Mouse (Mus musculus) hindbrain, embryonic 14.5 days (tissue): ENCODE data around the gene Sec23b. TPM values are rescaled to one million over a fixed set of nuclear protein-coding genes. Genes with fewer than 3 reads are reported as not detected.

Experiments used
- ATAC-seq: fragments of 200-750 bp; cut with Nextera tagmentation; 2 replicates; pipeline ENCODE4 v1.8.0; 2017; ENCODE audit warnings: moderate number of reproducible peaks, mild to moderate bottlenecking, moderate TSS enrichment, moderate library complexity; ENCODE audit not compliant: low FRiP score
- DNase-seq: peaks from one replicate; pipeline ENCODE4 v3.0.0-alpha.2; 2015; ENCODE audit warnings: low spot score
- H3K27ac ChIP-seq: fragments of 300-500 bp; sonication (generic); 2 replicates; pipeline ENCODE4 v1.5.1; 2014; ENCODE audit warnings: mild to moderate bottlenecking, moderate library complexity
- H3K27me3 ChIP-seq: fragments of 300-500 bp; sonication (generic); 2 replicates; pipeline ENCODE4 v1.6.1; 2014; ENCODE audit warnings: mild to moderate bottlenecking, low read length, mixed read lengths; ENCODE audit not compliant: control insufficient read depth, insufficient read depth
- H3K36me3 ChIP-seq: fragments of 300-500 bp; sonication (generic); replicated peaks from 2 replicates; pipeline ENCODE4 v1.6.1; 2014; ENCODE audit not compliant: control insufficient read depth, insufficient read depth
- H3K4me1 ChIP-seq: fragments of 300-500 bp; sonication (generic); replicated peaks from 2 replicates; pipeline ENCODE4 v1.6.1; 2014; ENCODE audit warnings: antibody characterized with exemption, low read length, mixed read lengths; ENCODE audit not compliant: control insufficient read depth, insufficient read depth
- H3K4me2 ChIP-seq: fragments of 300-500 bp; sonication (generic); replicated peaks from 2 replicates; pipeline ENCODE4 v1.6.1; 2014; ENCODE audit warnings: mild to moderate bottlenecking, moderate library complexity
- H3K4me3 ChIP-seq: fragments of 300-500 bp; sonication (generic); replicated peaks from 2 replicates; pipeline ENCODE4 v1.5.1; 2014; ENCODE audit warnings: mild to moderate bottlenecking, low read length
- H3K9ac ChIP-seq: fragments of 300-500 bp; sonication (generic); 2 replicates; pipeline ENCODE4 v1.6.1; 2014
- H3K9me3 ChIP-seq: fragments of 300-500 bp; sonication (generic); 2 replicates; pipeline ENCODE4 v1.6.1; 2016; ENCODE audit warnings: low read length; ENCODE audit not compliant: control insufficient read depth
- WGBS: fragments of 180-500 bp; shearing (Covaris S2); extraction: QIAGEN DNeasy Blood & Tissue Kit; methylation state at CpG from one replicate; pipeline ENCODE4 v1.1.7; 2014; 5-methylcytosine and 5-hydroxymethylcytosine counted together
- polyA plus RNA-seq: library from polyadenylated mRNA; unstranded; fragments of >200 nt; fragmentation: Nextera tagmentation; extraction: Ambion mirVana; gene quantifications from 2 replicates; pipeline ENCODE4 v1.2.1, GENCODE M21; 2014

The Sec23b gene
- polyA plus RNA-seq, 1 experiment from 2014 or later = 64.3 TPM

DNA sequence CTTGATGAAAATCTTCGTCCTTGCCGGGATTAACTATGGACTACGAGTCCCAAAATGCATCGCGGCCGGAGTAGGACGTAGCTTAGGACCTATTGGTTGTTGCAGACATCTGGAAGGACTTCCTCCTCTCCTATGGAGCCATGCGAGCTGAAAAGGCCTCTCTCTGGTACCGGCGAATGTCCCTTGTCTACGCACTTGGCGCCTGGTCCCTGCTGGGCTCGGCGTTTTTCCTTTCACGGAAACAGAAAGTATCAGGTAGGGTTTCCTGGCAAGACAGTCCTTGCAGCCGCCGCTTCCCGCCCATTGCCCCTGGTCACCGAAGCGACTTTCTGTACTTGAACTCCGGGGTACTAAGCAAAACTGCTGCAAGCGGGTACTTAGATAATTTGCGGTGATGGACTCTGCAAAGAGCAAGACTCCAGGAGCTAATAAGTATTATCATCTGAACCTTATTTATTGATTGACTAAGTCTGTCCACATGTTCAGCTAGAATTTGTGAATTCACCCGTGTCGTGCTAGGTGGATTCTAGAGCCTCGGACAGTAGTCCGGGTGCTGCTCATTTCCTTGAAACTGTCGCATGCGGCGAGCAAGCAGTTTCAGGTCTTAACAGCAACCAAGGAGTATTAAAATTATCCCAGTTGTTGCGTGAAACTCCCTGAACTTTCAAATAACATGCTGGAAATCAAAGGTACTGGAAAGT is 38.1 kb downstream of the Sec23b start, which contains the start of gene Smim26:
Gene Smim26, plus strand, starts transcription at position 104 of the 701 bp plus-strand sequence.
- ATAC-seq = peak; percentile 97
- Histone ChIP-seq H3K27me3 (no peaks in the 10 kb centered on the region), H3K27ac (no peak within 1 kb of the TSS), H3K9me3 (no peaks in the 10 kb centered on the region), H3K4me1 (0 out of 2 replicates have a peak, but pooled peaks cover 3% of the 10 kb centered on the region), H3K4me2 (peak within 1 kb of the TSS; percentile 62), H3K36me3 (peaks cover 11% of the 10 kb centered on the region), H3K4me3 (peak within 1 kb of the TSS; percentile 50), H3K9ac (peak within 1 kb of the TSS; percentile 61)
- DNase-seq = peak; percentile 80
- WGBS = 3% methylated on average over 31 of the region's 31 CpGs

DNA sequence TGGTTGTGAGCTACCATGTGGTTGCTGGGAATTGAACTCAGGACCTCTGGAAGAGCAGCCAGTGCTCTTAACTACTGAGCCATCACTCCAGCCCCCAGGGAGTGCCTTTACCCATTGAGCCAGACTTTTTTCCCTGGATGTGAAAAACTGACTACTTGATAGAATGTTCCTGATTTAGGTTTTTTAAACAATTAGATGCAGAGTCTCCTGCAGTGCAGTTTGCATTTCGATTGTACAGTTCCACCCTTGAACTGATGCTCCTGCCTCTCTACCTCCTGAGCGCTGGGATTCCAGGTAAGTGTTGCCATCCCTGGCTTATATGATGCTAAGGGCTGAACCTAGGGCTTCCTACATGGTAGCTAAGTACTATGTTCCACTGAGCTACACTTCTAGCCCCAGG is 42.0 kb downstream of the Sec23b start:
- Histone ChIP-seq H3K9ac (no peak overlapping the region), H3K9me3 (no peaks in the 10 kb centered on the region), H3K4me2 (no peak overlapping the region), H3K27me3 (no peaks in the 10 kb centered on the region), H3K27ac (no peak overlapping the region), H3K4me1 (0 out of 2 replicates have a peak, but pooled peaks cover 6% of the 10 kb centered on the region), H3K36me3 (no peaks in the 10 kb centered on the region), H3K4me3 (no peak overlapping the region)
- ATAC-seq (no peak), DNase-seq (no peak)
- WGBS = 77% methylated on average over 2 of the region's 2 CpGs

DNA sequence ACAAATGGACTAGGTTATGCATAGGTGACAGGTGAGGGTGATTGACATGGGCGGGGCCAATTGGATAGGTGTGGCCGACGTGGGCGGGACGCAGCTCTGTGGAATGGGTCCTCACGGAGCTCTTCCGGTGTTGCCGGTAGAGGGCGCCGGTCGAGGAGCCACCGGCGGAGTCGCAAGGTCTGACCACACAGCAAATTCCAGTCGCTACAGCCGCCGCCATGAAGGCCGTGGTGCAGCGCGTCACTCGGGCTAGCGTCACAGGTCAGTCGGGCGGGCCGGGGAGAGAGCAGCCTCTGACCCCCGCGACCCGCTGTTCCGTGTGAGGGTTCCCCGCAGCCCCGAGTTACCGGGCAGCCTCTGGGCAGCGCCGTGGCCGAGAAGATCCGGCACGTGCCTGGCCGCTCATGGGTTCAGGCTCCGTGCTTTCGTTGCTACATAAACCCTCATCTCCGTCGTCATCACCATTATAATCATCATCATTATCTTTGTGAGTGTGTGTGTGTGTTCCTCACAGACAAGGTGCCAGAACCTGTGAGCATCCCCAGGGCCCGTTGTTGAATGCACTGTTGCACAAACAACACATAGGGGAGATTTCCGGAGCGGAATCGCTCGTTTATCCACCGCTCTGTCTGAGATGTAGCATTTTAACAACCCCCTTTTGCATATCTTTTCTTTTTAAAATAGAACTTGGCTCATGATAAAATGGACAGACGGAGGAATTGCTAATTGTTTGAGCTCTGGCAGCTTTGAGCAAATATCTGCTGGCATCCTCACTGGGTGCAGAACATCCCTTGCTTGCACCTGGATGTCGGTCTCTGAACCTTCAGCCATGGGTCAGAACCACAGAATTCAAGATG is 44.0 kb downstream of the Sec23b start, which contains the start of gene Dtd1:
Gene Dtd1, plus strand, starts transcription at position 67 of the 857 bp plus-strand sequence.
- H3K36me3 ChIP-seq = no peaks in the 10 kb centered on the region
- H3K4me2 ChIP-seq = peak within 1 kb of the TSS; percentile 57
- ATAC-seq = peak; percentile 91
- H3K27ac ChIP-seq = peak within 1 kb of the TSS; percentile 82
- no peaks in the 10 kb centered on the region for H3K9me3 ChIP-seq
- H3K27me3 ChIP-seq = no peaks in the 10 kb centered on the region
- peak within 1 kb of the TSS; percentile 66 for H3K4me3 ChIP-seq
- peak; percentile 83 for DNase-seq
- WGBS = 2% methylated on average over 50 of the region's 50 CpGs
- peak within 1 kb of the TSS; percentile 92 for H3K9ac ChIP-seq
- 0 out of 2 replicates have a peak, but pooled peaks cover 3% of the 10 kb centered on the region for H3K4me1 ChIP-seq

- Histone ChIP-seq H3K9me3 (no peaks in the 10 kb centered on the region), H3K9ac (no peak overlapping the region), H3K4me2 (no peak overlapping the region), H3K4me1 (0 out of 2 replicates have a peak, but pooled peaks cover 3% of the 10 kb centered on the region), H3K36me3 (0 out of 2 replicates have a peak, but pooled peaks cover 2% of the 10 kb centered on the region), H3K27ac (no peak overlapping the region), H3K27me3 (no peaks in the 10 kb centered on the region), H3K4me3 (no peak overlapping the region)
- 90% methylated on average over 1 of the region's 1 CpGs for WGBS
- DNase-seq (no peak), ATAC-seq (no peak)
Observed at GRCm38 (mm10) chr2:144601576-144601975, 45.5 kb downstream of the Sec23b start.

GRCm38 (mm10) chr2:144613956-144614355 is 57.9 kb downstream of the Sec23b start:
- no peaks in the 10 kb centered on the region for H3K4me1 ChIP-seq
- H3K4me2 ChIP-seq = no peak overlapping the region
- H3K27me3 ChIP-seq = no peaks in the 10 kb centered on the region
- no peak overlapping the region for H3K4me3 ChIP-seq
- H3K9ac ChIP-seq = no peak overlapping the region
- no peaks in the 10 kb centered on the region for H3K36me3 ChIP-seq
- no peak for ATAC-seq
- peaks cover 12% of the 10 kb centered on the region; the same call in 1 of the 2 replicates for H3K9me3 ChIP-seq
- 94% methylated on average over 6 of the region's 6 CpGs for WGBS
- no peak overlapping the region for H3K27ac ChIP-seq
- DNase-seq = no peak

DNA sequence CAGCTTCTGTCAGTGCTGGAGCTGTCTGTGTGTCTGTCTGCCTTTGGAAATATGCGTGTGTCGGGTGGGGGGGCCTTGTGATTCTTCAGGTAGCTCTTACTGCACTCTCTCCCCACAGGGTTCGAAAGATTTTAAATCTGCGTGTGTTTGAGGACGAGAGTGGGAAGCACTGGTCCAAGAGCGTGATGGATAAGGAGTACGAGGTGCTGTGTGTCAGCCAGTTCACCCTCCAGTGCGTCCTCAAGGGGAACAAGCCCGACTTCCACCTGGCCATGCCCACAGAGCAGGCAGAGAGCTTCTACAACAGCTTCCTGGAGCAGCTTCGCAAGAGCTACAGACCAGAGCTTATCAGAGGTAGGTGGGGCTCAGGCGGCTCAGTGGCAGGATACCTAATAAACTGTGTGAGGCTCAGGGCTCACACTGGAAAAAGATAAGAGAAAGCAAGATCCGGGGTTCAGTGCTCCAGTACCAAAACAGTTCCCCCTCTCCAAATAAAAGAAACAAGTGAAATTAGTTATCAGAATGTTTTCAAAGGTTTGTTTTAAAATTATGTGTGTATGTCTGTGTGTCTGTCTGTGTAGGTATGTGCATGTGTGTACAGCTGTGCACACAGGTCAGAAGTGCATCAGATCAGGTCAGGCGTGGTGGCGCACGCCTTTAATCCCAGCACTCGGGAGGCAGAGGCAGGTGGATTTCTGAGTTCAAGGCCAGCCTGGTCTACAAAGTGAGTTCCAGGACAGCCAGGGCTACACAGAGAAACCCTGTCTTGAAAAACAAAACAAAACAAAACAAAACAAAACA is 61.2 kb downstream of the Sec23b start:
- WGBS = 93% methylated on average over 16 of the region's 16 CpGs
- Histone ChIP-seq H3K4me3 (no peak overlapping the region), H3K4me2 (no peak overlapping the region), H3K27me3 (no peaks in the 10 kb centered on the region), H3K9me3 (0 out of 2 replicates have a peak, but pooled peaks cover 4% of the 10 kb centered on the region), H3K9ac (no peak overlapping the region), H3K27ac (no peak overlapping the region), H3K4me1 (no peaks in the 10 kb centered on the region), H3K36me3 (no peaks in the 10 kb centered on the region)
- ATAC-seq (no peak), DNase-seq (no peak)

- H3K27me3 ChIP-seq = no peaks in the 10 kb centered on the region
- no peak for ATAC-seq
- no peak overlapping the region for H3K4me3 ChIP-seq
- no peak overlapping the region for H3K4me2 ChIP-seq
- DNase-seq = no peak
- 32% methylated on average over 6 of the region's 6 CpGs for WGBS
- H3K9me3 ChIP-seq = no peaks in the 10 kb centered on the region
- H3K9ac ChIP-seq = no peak overlapping the region
- no peak overlapping the region for H3K27ac ChIP-seq
- H3K4me1 ChIP-seq = no peaks in the 10 kb centered on the region
- 0 out of 2 replicates have a peak, but pooled peaks cover 3% of the 10 kb centered on the region for H3K36me3 ChIP-seq
Observed at GRCm38 (mm10) chr2:144621491-144621890, 65.5 kb downstream of the Sec23b start.

GRCm38 (mm10) chr2:144633551-144633950 is 77.5 kb downstream of the Sec23b start:
- Histone ChIP-seq H3K9ac (no peak overlapping the region), H3K27ac (no peak overlapping the region), H3K9me3 (no peaks in the 10 kb centered on the region), H3K4me1 (0 out of 2 replicates have a peak, but pooled peaks cover 5% of the 10 kb centered on the region), H3K27me3 (no peaks in the 10 kb centered on the region), H3K4me2 (no peak overlapping the region), H3K4me3 (no peak overlapping the region), H3K36me3 (0 out of 2 replicates have a peak, but pooled peaks cover 4% of the 10 kb centered on the region)
- WGBS = 85% methylated on average over 2 of the region's 2 CpGs
- 0 out of 2 replicates have a peak, but pooled peaks have one; percentile 12 for ATAC-seq
- no peak for DNase-seq
